Mouse (Mus musculus) stomach, embryonic 16.5 days (tissue): Measurements from ENCODE around the gene Itpkb. TPM values are rescaled to one million over a fixed set of nuclear protein-coding genes. Genes with fewer than 3 reads are reported as not detected.

ENCODE experiments used
- ATAC-seq: fragments of 200-750 bp; cut with Nextera tagmentation; 2 replicates; pipeline ENCODE4 v1.8.0; 2017; ENCODE audit warnings: moderate number of reproducible peaks, moderate TSS enrichment; ENCODE audit not compliant: insufficient read depth, low FRiP score
- H3K27ac ChIP-seq: fragments of 300-500 bp; sonication (generic); 2 replicates; pipeline ENCODE4 v1.5.1; 2014; ENCODE audit warnings: low read length
- H3K27me3 ChIP-seq: fragments of 300-500 bp; sonication (generic); 2 replicates; pipeline ENCODE4 v1.6.1; 2014; ENCODE audit warnings: low read length, control low read depth, mixed read lengths; ENCODE audit not compliant: control insufficient read depth, insufficient read depth
- H3K36me3 ChIP-seq: fragments of 300-500 bp; sonication (generic); 2 replicates; pipeline ENCODE4 v1.6.1; 2014; ENCODE audit warnings: low read length; ENCODE audit not compliant: control insufficient read depth, insufficient read depth
- H3K4me1 ChIP-seq: fragments of 300-500 bp; sonication (generic); 2 replicates; pipeline ENCODE4 v1.6.1; 2014; ENCODE audit warnings: low read length, control low read depth, mixed read lengths; ENCODE audit not compliant: control insufficient read depth, insufficient read depth
- H3K4me2 ChIP-seq: fragments of 300-500 bp; sonication (generic); 2 replicates; pipeline ENCODE4 v1.6.1; 2014; ENCODE audit warnings: low read depth, low read length, mixed read lengths
- H3K4me3 ChIP-seq: fragments of 300-500 bp; sonication (generic); replicated peaks from 2 replicates; pipeline ENCODE4 v1.5.1; 2014; ENCODE audit warnings: mild to moderate bottlenecking, low read length
- H3K9ac ChIP-seq: fragments of 300-500 bp; sonication (generic); 2 replicates; pipeline ENCODE4 v1.6.1; 2014; ENCODE audit warnings: low read length
- H3K9me3 ChIP-seq: fragments of 300-500 bp; sonication (generic); replicated peaks from 2 replicates; pipeline ENCODE4 v1.6.1; 2016; ENCODE audit warnings: low read length, control low read depth; ENCODE audit not compliant: control insufficient read depth
- WGBS: fragments of 180-500 bp; shearing (Covaris S2); extraction: QIAGEN DNeasy Blood & Tissue Kit; methylation state at CpG from one replicate; pipeline ENCODE4 v1.1.7; 2014; 5-methylcytosine and 5-hydroxymethylcytosine counted together
- polyA plus RNA-seq: library from polyadenylated mRNA; unstranded; fragments of >200 nt; fragmentation: Nextera tagmentation; extraction: Ambion mirVana; gene quantifications from 2 replicates; pipeline ENCODE4 v1.2.1, GENCODE M21; 2015

The Itpkb gene
- polyA plus RNA-seq, 1 experiment from 2014 or later = 7.2 TPM

GRCm38 (mm10) chr1:180359311-180359710 is 29.0 kb downstream of the Itpkb start:
- Histone ChIP-seq H3K4me1 (peaks cover 13% of the 10 kb centered on the region; the same call in 1 of the 2 replicates), H3K27me3 (no peaks in the 10 kb centered on the region), H3K9ac (no peak overlapping the region), H3K36me3 (no peaks in the 10 kb centered on the region), H3K27ac (no peak overlapping the region), H3K9me3 (no peaks in the 10 kb centered on the region), H3K4me2 (no peak overlapping the region), H3K4me3 (no peak overlapping the region)
- ATAC-seq = no peak
- WGBS = 79% methylated on average over 5 of the region's 5 CpGs

- peaks cover 27% of the 10 kb centered on the region; the same call in 1 of the 2 replicates for H3K4me1 ChIP-seq
- H3K27ac ChIP-seq = no peak overlapping the region
- no peak overlapping the region for H3K4me2 ChIP-seq
- H3K4me3 ChIP-seq = no peak overlapping the region
- WGBS = 92% methylated on average over 4 of the region's 4 CpGs
- no peak overlapping the region for H3K9ac ChIP-seq
- no peak for ATAC-seq
- no peaks in the 10 kb centered on the region for H3K36me3 ChIP-seq
- H3K27me3 ChIP-seq = no peaks in the 10 kb centered on the region
- no peaks in the 10 kb centered on the region for H3K9me3 ChIP-seq
Measured at GRCm38 (mm10) chr1:180362176-180362575, 31.9 kb downstream of the Itpkb start.

- 70% methylated on average over 5 of the region's 5 CpGs for WGBS
- ATAC-seq = no peak
- no peak overlapping the region for H3K27ac ChIP-seq
- no peak overlapping the region for H3K9ac ChIP-seq
- no peaks in the 10 kb centered on the region for H3K36me3 ChIP-seq
- H3K9me3 ChIP-seq = no peaks in the 10 kb centered on the region
- H3K27me3 ChIP-seq = no peaks in the 10 kb centered on the region
- H3K4me1 ChIP-seq = peaks cover 30% of the 10 kb centered on the region
- H3K4me2 ChIP-seq = no peak overlapping the region
- H3K4me3 ChIP-seq = no peak overlapping the region
Measured at GRCm38 (mm10) chr1:180362844-180363243, 32.6 kb downstream of the Itpkb start.

GRCm38 (mm10) chr1:180363317-180363716 is 33.0 kb downstream of the Itpkb start:
- H3K9me3 ChIP-seq = no peaks in the 10 kb centered on the region
- 57% methylated on average over 3 of the region's 3 CpGs for WGBS
- no peak overlapping the region for H3K4me2 ChIP-seq
- H3K4me1 ChIP-seq = peaks cover 27% of the 10 kb centered on the region
- no peak overlapping the region for H3K9ac ChIP-seq
- no peaks in the 10 kb centered on the region for H3K36me3 ChIP-seq
- ATAC-seq = no peak
- no peaks in the 10 kb centered on the region for H3K27me3 ChIP-seq
- H3K4me3 ChIP-seq = no peak overlapping the region
- peak overlapping the region; percentile 18; the same call in 1 of the 2 replicates for H3K27ac ChIP-seq

GRCm38 (mm10) chr1:180364005-180364404 is 33.7 kb downstream of the Itpkb start:
- peaks cover 27% of the 10 kb centered on the region for H3K4me1 ChIP-seq
- H3K4me2 ChIP-seq = 0 out of 2 replicates have a peak overlapping the region, but pooled peaks have one; percentile 81
- no peaks in the 10 kb centered on the region for H3K27me3 ChIP-seq
- no peaks in the 10 kb centered on the region for H3K9me3 ChIP-seq
- H3K4me3 ChIP-seq = no peak overlapping the region
- no peak overlapping the region for H3K9ac ChIP-seq
- 53% methylated on average over 17 of the region's 17 CpGs for WGBS
- H3K36me3 ChIP-seq = no peaks in the 10 kb centered on the region
- no peak for ATAC-seq
- peak overlapping the region; percentile 18; the same call in 1 of the 2 replicates for H3K27ac ChIP-seq

GRCm38 (mm10) chr1:180364720-180365119 is 34.4 kb downstream of the Itpkb start:
- Histone ChIP-seq H3K4me3 (peak overlapping the region; percentile 53), H3K4me1 (peaks cover 27% of the 10 kb centered on the region), H3K9ac (no peak overlapping the region), H3K27me3 (no peaks in the 10 kb centered on the region), H3K36me3 (no peaks in the 10 kb centered on the region), H3K27ac (peak overlapping the region; percentile 86), H3K4me2 (peak overlapping the region; percentile 81), H3K9me3 (no peaks in the 10 kb centered on the region)
- 25% methylated on average over 2 of the region's 2 CpGs for WGBS
- no peak for ATAC-seq

GRCm38 (mm10) chr1:180365180-180365810 is 35.0 kb downstream of the Itpkb start:
- peak; percentile 93 for ATAC-seq
- H3K4me3 ChIP-seq = peak overlapping the region; percentile 53
- H3K36me3 ChIP-seq = no peaks in the 10 kb centered on the region
- H3K4me1 ChIP-seq = peaks cover 27% of the 10 kb centered on the region
- H3K27ac ChIP-seq = peak overlapping the region; percentile 86
- no peaks in the 10 kb centered on the region for H3K9me3 ChIP-seq
- H3K9ac ChIP-seq = peak overlapping the region; percentile 70
- H3K4me2 ChIP-seq = peak overlapping the region; percentile 81
- H3K27me3 ChIP-seq = no peaks in the 10 kb centered on the region
- 1% methylated on average over 29 of the region's 29 CpGs for WGBS

GRCm38 (mm10) chr1:180365983-180366811 is 35.9 kb downstream of the Itpkb start:
- H3K4me3 ChIP-seq = no peak overlapping the region; the same call in 1 of the 2 replicates

GRCm38 (mm10) chr1:180367045-180367619 is 36.8 kb downstream of the Itpkb start:
- WGBS = 61% methylated on average over 3 of the region's 3 CpGs
- ATAC-seq = no peak
- no peak overlapping the region for H3K4me3 ChIP-seq
- no peak overlapping the region for H3K4me2 ChIP-seq
- no peaks in the 10 kb centered on the region for H3K9me3 ChIP-seq
- H3K36me3 ChIP-seq = no peaks in the 10 kb centered on the region
- H3K27ac ChIP-seq = no peak overlapping the region
- no peaks in the 10 kb centered on the region for H3K27me3 ChIP-seq
- H3K9ac ChIP-seq = no peak overlapping the region
- H3K4me1 ChIP-seq = peaks cover 33% of the 10 kb centered on the region

More at GRCm38 (mm10) chr1:180365983-180366811, 35.9 kb downstream of the Itpkb start:
- Histone ChIP-seq H3K9me3 (no peaks in the 10 kb centered on the region), H3K4me2 (peak overlapping the region; percentile 81; the same call in 1 of the 2 replicates), H3K9ac (no peak overlapping the region), H3K27ac (peak overlapping the region; percentile 16), H3K4me1 (peaks cover 27% of the 10 kb centered on the region), H3K36me3 (no peaks in the 10 kb centered on the region), H3K27me3 (no peaks in the 10 kb centered on the region)
- no peak for ATAC-seq
- 58% methylated on average over 18 of the region's 18 CpGs for WGBS
